Mouse (Mus musculus) embryonic facial prominence, embryonic 10.5 days (tissue): ENCODE results near the gene Unc79. TPM values are rescaled to one million over a fixed set of nuclear protein-coding genes. Genes with fewer than 3 reads are reported as not detected.

Source experiments
- DNase-seq: peaks from one replicate; pipeline ENCODE4 v3.0.0-alpha.2; 2017; ENCODE audit warnings: low spot score
- H3K27ac ChIP-seq: fragments of 300-500 bp; sonication (generic); replicated peaks from 2 replicates; pipeline ENCODE4 v1.5.1; 2016; ENCODE audit warnings: mild to moderate bottlenecking
- H3K27me3 ChIP-seq: fragments of 300-500 bp; sonication (generic); replicated peaks from 2 replicates; pipeline ENCODE4 v1.6.1; 2016; ENCODE audit warnings: low read depth, mild to moderate bottlenecking; ENCODE audit not compliant: poor library complexity, severe bottlenecking
- H3K36me3 ChIP-seq: fragments of 300-500 bp; sonication (generic); replicated peaks from 2 replicates; pipeline ENCODE4 v1.6.1; 2016; ENCODE audit warnings: mild to moderate bottlenecking, moderate library complexity
- H3K4me1 ChIP-seq: fragments of 300-500 bp; sonication (generic); 2 replicates; pipeline ENCODE4 v1.6.1; 2016
- H3K4me3 ChIP-seq: fragments of 300-500 bp; sonication (generic); 2 replicates; pipeline ENCODE4 v1.5.1; 2016; ENCODE audit warnings: mild to moderate bottlenecking, moderate library complexity
- H3K9me3 ChIP-seq: fragments of 300-500 bp; sonication (generic); 2 replicates; pipeline ENCODE4 v1.6.1; 2016; ENCODE audit warnings: mild to moderate bottlenecking
- WGBS: fragments of 180-500 bp; shearing (Covaris S2); methylation state at CpG from one replicate; pipeline ENCODE4 v1.1.7; 2016; 5-methylcytosine and 5-hydroxymethylcytosine counted together
- polyA plus RNA-seq: library from polyadenylated mRNA; unstranded; fragments of >200 nt; fragmentation: Nextera tagmentation; extraction: Ambion mirVana; gene quantifications from 2 replicates; pipeline ENCODE4 v1.2.1, GENCODE M21; 2016

Unc79 gene
- polyA plus RNA-seq, 1 experiment from 2014 or later = 0.57 TPM

DNA sequence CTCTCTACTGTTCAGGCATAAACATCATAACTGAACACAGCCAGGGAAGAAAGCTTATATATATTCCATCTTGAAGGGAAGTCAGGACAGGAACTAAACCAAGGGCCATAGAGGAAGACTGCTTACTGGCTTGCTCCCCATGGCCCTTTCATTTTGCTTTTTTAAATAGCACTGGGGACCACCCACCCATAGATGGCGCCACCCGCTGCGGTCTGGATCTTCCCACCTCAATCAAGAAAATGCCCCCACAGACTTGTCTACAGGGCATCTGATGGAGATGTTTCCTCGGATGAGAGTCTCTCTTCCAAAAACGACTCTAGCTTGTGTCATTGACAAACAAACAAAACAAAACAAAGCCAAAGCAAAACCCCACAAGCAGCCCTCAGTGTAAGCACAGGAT is 151.4 kb downstream of the Unc79 start:
- DNase-seq = peak; percentile 18
- Histone ChIP-seq H3K4me1 (peaks cover 7% of the 10 kb centered on the region; the same call in 1 of the 2 replicates), H3K27me3 (no peaks in the 10 kb centered on the region), H3K27ac (no peak overlapping the region), H3K9me3 (no peaks in the 10 kb centered on the region), H3K36me3 (no peaks in the 10 kb centered on the region), H3K4me3 (no peak overlapping the region)
- WGBS = 68% methylated on average over 5 of the region's 5 CpGs

DNA sequence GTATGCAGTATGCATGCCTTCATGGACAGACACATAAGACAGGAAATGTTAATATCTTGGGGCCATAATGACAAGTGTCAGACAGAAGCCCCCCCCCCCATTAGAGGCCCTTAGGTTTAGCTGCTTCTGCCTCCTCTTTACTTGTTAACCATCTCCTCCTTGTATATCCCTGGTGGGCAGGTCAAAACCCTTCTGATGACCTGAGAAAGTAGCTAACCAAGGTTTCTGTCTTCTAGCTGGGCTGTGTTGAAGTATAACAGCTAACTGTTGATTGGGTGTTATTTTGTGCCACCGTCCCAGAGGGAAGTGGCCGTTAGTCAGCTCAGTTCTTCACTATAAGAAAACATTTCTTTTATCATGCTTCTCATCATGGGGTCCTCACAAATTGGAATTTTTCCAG is 154.4 kb downstream of the Unc79 start:
- Histone ChIP-seq H3K36me3 (no peaks in the 10 kb centered on the region), H3K4me1 (peaks cover 7% of the 10 kb centered on the region; the same call in 1 of the 2 replicates), H3K4me3 (no peak overlapping the region), H3K9me3 (no peaks in the 10 kb centered on the region), H3K27me3 (no peaks in the 10 kb centered on the region), H3K27ac (no peak overlapping the region)
- WGBS = 76% methylated on average over 2 of the region's 2 CpGs
- DNase-seq = no peak

DNA sequence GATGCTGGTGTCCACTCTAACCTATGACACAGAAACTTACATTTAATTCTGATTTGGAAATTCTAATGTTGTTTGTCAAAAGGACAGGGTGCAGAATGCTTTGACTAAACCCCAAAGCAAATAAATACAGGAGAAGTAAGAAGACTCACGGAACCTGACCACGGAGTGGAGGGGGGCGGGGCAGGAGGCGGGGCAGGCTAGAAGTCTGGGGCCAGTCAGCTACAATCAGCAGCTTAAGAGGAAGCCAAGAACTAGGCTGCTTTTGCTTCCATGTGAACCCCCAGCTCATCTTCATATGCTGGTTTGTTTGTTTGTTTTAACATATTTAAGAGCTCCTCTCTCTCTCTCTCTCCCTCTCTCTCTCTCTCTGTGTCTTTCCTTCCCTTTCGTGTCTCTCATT is 154.9 kb downstream of the Unc79 start:
- WGBS = 20% methylated on average over 5 of the region's 5 CpGs
- Histone ChIP-seq H3K9me3 (no peaks in the 10 kb centered on the region), H3K27ac (no peak overlapping the region), H3K27me3 (no peaks in the 10 kb centered on the region), H3K36me3 (no peaks in the 10 kb centered on the region), H3K4me3 (peak overlapping the region; percentile 14; the same call in 1 of the 2 replicates), H3K4me1 (peaks cover 7% of the 10 kb centered on the region; the same call in 1 of the 2 replicates)
- peak; percentile 34 for DNase-seq

DNA sequence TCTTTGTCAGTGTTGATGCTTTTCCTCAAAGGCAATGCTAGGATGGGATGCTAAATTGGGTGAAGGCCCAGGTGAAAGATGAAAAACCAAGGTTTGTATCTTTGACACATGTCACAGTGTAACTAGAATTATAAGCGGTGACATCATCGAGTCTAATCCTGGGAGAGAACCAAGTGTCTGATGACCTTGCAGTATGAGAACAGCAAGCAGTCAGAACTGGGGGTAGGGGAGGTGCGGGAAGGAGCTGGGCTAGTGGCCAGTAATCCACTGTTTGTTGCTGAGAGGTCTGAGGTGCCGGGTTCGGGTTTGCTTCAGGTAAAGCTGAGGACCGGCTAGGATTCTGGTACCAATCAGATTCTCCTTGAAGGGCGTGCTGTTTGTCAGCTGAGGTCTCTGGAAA is 160.6 kb downstream of the Unc79 start:
- Histone ChIP-seq H3K27me3 (no peaks in the 10 kb centered on the region), H3K36me3 (no peaks in the 10 kb centered on the region), H3K9me3 (no peaks in the 10 kb centered on the region), H3K27ac (no peak overlapping the region), H3K4me3 (no peak overlapping the region), H3K4me1 (no peaks in the 10 kb centered on the region)
- 92% methylated on average over 7 of the region's 7 CpGs for WGBS
- no peak for DNase-seq

DNA sequence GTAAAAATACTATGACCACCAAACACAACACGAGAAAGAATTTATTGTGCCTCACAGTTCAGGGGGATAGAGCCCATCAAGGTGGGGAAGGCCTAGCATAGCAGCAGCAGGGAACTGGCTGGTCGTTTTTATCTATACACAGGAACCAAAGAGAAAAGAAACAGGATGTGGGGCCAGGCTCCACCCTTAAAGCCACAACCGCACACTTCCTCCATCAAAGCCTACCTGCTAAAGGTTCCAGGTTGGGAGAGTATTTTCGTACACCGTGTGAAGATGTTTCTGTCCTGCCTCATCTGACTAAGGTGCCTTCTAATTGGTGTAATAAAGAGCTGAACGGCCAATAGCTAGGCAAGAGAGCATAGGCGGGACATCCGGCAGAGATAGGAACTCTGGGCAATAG is 168.0 kb downstream of the Unc79 start:
- no peak for DNase-seq
- no peaks in the 10 kb centered on the region for H3K9me3 ChIP-seq
- WGBS = 86% methylated on average over 8 of the region's 8 CpGs
- H3K4me3 ChIP-seq = no peak overlapping the region
- H3K36me3 ChIP-seq = no peaks in the 10 kb centered on the region
- no peak overlapping the region for H3K27ac ChIP-seq
- no peaks in the 10 kb centered on the region for H3K4me1 ChIP-seq
- H3K27me3 ChIP-seq = no peaks in the 10 kb centered on the region

DNA sequence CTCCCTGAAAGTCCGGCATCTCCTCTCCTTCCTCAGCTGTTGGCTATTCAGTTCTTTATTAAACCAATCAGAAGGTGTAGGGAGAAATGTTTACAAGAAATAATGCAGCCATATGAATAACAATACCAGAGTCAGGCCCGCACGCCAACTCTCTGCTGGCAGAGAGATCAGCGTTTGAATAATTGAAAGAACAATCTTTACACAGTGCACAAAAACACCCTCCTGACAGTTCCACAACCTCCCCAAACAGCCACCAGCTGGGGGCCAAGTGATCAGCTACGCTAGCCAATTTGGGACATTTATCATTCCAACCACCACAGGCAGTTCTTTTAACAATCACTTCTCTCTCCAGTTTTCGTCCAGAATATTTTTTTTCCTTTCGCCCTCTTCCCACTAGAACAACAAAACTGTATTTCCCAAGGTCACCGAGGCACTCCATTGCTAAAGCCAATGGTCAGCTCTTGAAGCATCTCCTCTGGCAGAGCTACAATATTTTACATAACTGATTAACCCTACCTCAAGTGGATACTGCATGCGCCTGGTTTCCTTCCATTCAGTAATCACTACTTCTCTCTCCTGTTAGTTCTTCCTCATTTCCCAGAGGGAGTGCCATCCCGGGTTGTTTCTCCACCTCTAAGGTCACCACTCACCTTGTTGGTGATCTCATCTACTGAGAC is 169.0 kb downstream of the Unc79 start:
- Histone ChIP-seq H3K4me3 (no peak overlapping the region), H3K4me1 (no peaks in the 10 kb centered on the region), H3K36me3 (no peaks in the 10 kb centered on the region), H3K27ac (no peak overlapping the region), H3K9me3 (no peaks in the 10 kb centered on the region), H3K27me3 (no peaks in the 10 kb centered on the region)
- 85% methylated on average over 10 of the region's 10 CpGs for WGBS
- DNase-seq = no peak

DNA sequence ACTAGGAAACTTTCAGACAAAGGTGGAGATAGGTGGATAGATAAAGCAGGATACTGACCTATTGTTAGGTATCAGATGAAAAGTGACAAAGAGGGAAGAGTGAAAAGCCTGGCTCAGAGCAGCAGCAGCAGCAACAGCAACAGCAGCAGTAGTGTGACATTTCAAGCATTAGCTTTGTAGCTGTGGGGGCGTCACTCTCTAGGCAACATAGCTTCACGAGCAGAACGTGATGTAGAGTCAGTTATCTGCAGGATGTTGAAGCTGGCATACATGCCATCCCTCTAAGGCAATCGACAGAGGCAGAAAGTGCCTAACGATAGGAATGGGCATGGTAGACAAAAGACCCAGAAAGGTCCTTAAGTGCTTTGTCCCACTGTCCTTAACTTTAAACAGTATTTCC is 173.3 kb downstream of the Unc79 start:
- H3K27ac ChIP-seq = no peak overlapping the region
- no peak overlapping the region for H3K4me3 ChIP-seq
- no peak for DNase-seq
- H3K27me3 ChIP-seq = no peaks in the 10 kb centered on the region
- no peaks in the 10 kb centered on the region for H3K36me3 ChIP-seq
- no peaks in the 10 kb centered on the region for H3K4me1 ChIP-seq
- 86% methylated on average over 5 of the region's 5 CpGs for WGBS
- no peaks in the 10 kb centered on the region for H3K9me3 ChIP-seq

DNA sequence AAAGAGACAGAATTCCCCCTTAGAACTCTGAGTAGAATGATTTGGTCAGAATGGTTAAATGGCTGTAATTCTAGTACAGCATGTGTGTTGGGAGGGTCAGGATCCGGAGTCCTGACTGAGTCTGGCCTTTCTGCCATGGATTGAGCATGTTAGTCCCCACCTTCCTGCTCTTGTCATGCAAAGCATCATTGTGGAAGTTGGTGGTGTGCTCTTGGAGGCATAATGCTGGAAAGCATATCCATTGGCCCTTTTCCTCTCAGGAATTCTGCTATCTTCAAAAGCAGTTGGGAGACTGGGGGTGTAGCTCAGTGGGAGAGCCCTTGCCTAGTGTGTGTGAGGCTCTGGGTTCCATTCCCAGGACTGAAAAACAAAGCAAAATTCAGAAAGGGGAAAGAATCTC is 175.2 kb downstream of the Unc79 start:
- no peak for DNase-seq
- H3K4me3 ChIP-seq = no peak overlapping the region
- no peaks in the 10 kb centered on the region for H3K27me3 ChIP-seq
- H3K36me3 ChIP-seq = no peaks in the 10 kb centered on the region
- 71% methylated on average over 1 of the region's 1 CpGs for WGBS
- H3K27ac ChIP-seq = no peak overlapping the region
- H3K4me1 ChIP-seq = no peaks in the 10 kb centered on the region
- H3K9me3 ChIP-seq = no peaks in the 10 kb centered on the region

DNA sequence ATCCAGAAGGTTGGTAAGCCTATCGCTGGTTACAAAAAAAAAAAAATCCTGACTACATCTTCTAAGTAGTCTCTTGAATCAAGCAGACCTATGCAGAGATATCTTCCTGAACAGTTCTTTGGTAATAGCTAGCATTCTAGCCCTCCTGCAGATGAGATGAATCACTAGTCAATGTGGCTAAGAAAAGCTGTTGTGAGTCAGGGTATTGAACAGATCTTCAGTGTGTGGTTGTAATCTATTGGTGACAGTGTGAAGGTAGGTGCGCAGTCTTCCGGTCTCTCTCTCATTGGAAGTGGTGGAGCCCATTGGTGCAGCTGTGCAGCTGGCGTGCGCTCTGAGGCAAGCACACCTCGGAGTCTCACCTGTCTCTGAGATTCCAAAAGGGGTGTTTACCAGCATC is 180.3 kb downstream of the Unc79 start:
- Histone ChIP-seq H3K9me3 (no peaks in the 10 kb centered on the region), H3K36me3 (no peaks in the 10 kb centered on the region), H3K27ac (no peak overlapping the region), H3K27me3 (no peaks in the 10 kb centered on the region), H3K4me3 (no peak overlapping the region), H3K4me1 (no peaks in the 10 kb centered on the region)
- no peak for DNase-seq
- WGBS = 93% methylated on average over 6 of the region's 6 CpGs

DNA sequence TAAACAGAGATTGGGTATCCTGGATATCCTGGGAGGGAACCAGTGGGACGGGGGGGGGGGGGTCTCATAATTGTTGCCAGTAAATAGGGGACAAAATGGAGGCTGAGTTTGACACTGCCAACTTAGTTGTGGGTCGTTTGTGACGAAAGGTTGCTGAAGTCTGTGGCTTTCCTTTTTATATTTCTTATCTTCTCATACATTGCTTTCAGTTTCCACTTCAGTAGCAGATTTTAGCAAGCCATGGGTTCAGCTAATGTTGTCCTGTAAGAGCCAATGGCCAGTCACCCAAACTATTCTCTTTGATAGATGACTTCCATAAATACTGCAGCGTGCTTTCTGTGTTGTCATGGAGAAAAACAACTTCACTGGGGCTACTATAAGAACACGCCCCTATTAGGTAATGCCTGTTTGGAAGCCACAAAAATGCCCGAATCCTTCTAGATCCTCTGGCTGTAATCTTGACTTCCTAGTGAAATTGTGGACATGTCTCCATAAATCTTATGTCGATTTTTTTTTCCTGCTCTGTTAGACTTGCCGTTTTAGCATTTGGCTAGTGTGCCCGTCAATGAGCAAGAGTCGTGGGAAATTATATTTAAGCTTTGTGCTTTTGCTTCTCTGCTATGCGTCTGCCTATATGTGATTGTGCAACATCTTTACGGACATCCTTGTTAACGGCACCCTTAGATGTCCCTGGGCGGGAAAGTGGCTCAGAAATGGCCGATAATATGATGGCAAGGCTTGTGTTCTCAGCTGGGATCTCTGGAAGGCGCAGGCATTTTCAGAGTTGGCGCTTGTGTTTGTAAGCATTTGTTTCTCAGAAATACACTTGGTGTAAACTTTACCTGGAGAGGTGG is 181.0 kb downstream of the Unc79 start:
- Histone ChIP-seq H3K27ac (no peak overlapping the region), H3K9me3 (no peaks in the 10 kb centered on the region), H3K4me1 (no peaks in the 10 kb centered on the region), H3K4me3 (no peak overlapping the region), H3K36me3 (no peaks in the 10 kb centered on the region), H3K27me3 (no peaks in the 10 kb centered on the region)
- WGBS = 90% methylated on average over 17 of the region's 17 CpGs
- DNase-seq = no peak

DNA sequence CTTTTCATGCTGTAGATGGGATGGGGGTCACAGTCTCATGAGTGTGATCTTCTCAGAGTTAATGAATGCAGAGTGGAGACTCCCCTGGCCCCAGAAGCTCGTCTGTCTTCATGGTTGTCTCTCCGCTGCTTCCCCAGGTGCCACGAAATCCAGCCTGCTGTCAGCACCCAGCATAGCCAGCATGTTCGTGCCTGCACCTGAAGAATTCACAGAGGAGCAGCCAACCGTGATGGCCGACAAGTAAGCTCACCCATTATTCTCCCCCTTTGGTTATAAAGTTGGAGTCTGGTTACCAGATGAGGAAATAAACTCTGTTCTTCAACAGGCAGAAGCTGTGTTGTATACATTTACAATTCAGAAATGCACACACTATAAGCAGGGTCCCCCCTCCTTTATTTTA is 182.8 kb downstream of the Unc79 start:
- no peaks in the 10 kb centered on the region for H3K9me3 ChIP-seq
- no peaks in the 10 kb centered on the region for H3K36me3 ChIP-seq
- H3K27ac ChIP-seq = no peak overlapping the region
- H3K4me1 ChIP-seq = no peaks in the 10 kb centered on the region
- no peaks in the 10 kb centered on the region for H3K27me3 ChIP-seq
- H3K4me3 ChIP-seq = no peak overlapping the region
- WGBS = 74% methylated on average over 6 of the region's 6 CpGs
- DNase-seq = no peak

DNA sequence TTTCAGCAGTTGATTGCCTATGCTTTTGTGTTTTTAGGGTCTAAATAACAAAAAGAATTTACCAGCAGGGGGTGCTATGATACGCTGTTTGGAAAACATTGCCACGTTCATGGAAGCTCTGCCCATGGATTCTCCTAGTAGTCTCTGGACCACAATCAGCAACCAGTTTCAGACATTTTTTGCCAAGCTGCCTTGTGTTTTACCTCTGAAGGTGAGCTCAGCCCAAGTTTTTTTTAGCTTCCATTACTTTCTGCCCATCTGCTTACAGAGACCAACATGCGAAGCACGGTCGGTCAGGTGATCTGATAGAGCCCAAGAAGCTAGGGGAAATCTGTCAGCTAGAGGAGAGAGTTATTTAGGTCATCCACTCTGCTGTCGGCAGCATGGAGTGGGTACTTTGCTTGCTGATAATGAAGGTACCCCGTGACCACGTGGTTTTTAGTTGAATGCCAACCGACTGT is 193.9 kb downstream of the Unc79 start:
- 64% methylated on average over 9 of the region's 9 CpGs for WGBS
- Histone ChIP-seq H3K4me1 (no peaks in the 10 kb centered on the region), H3K4me3 (no peak overlapping the region), H3K27me3 (no peaks in the 10 kb centered on the region), H3K36me3 (no peaks in the 10 kb centered on the region), H3K27ac (no peak overlapping the region), H3K9me3 (peaks cover 7% of the 10 kb centered on the region)
- DNase-seq = peak; percentile 26
